12 mouse cellular contexts compared by ENCODE assay signal in the genomic region with DNA sequence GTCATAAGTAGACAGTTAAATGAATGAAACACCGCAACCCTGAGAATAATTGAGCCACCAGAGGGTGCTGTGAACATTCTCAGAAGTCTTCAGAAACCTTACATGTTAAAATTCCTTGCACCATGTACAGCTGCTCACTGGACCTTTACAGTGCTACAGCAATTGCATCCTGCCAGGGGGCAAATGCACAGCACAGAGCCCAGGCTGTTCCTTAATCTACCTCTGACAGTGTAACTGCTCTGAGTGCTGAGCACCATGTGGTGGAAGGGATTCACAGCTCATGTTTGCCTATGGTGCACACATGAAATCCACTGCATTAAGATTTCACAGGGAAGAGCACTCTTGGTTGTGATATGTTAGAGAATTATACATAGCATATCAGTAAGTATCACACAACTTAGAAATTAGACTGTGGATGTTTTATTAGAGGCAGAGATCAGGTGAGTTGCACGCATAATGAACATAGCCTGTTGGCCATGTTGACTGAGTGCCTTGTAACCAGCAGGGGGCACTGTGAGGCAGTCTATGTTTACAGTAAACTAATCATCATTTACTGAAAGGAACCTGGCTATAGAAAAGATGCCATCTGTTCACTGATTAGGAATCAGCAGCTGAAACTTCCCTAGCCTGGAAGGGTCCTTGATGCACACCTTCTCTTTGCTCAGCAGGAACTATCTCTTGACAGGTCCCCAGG.
A peak's percentile ranks its signal among the peaks of the same experiment; 100 is the strongest.
DNase-seq lines count a peak whose midpoint lies in the region; ATAC-seq and TF ChIP-seq lines count a peak whose summit lies in the region.
"Had no signal": no experiment of that assay in that cellular context is flagged by ENCODE, and none has a peak within 500 bp of the region (broad histone marks: within the 10 kb centered on the region; RNA-seq: fewer than 3 reads in every experiment).

No protein-coding gene starts in this region.

- H3K4me1 ChIP-seq in G1E (ENCODE audit: insufficient read depth, low read depth, low read length) = no peaks in the 10 kb centered on the region
- H3K4me1 ChIP-seq: heart, embryonic 10.5 days; limb, embryonic 12.5 days; midbrain, embryonic 15.5 days had no signal

- no peaks in the 10 kb centered on the region for H3K9me3 ChIP-seq in G1E (replicated peaks)
- H3K9me3 ChIP-seq: heart, embryonic 10.5 days; limb, embryonic 12.5 days; midbrain, embryonic 15.5 days had no signal

- no peak overlapping the region for H3K4me3 ChIP-seq in G1E (ENCODE audit: low read depth, low read length)
- H3K4me3 ChIP-seq: heart, embryonic 10.5 days; limb, embryonic 12.5 days; midbrain, embryonic 15.5 days had no signal

- peak; percentile 8 for DNase-seq in kidney, adult 18-20 months
- no peak for DNase-seq in kidney, adult 11 months
- DNase-seq in A20 (ENCODE audit: low read depth, low spot score) = peak; percentile 88
- no peak for DNase-seq in G1E (ENCODE audit: low spot score)
- DNase-seq in lung, postnatal 36 days = peak; percentile 59
- no peak for DNase-seq in Muller cell, postnatal 12 days (ENCODE audit: inconsistent ontology term)
- DNase-seq in neural tube, embryonic 10.5 days (ENCODE audit: extremely low spot score, low spot score) = no peak

- 0 out of 2 replicates have a peak, but pooled peaks cover 2% of the 10 kb centered on the region for H3K27me3 ChIP-seq in G1E (ENCODE audit: insufficient read depth, low read length)
- H3K27me3 ChIP-seq: limb, embryonic 12.5 days; midbrain, embryonic 15.5 days had no signal

- TF ChIP-seq CTCF in G1E (IDR thresholded peaks at IDR 0.05; ENCODE audit: low read depth, low read length) = peak; percentile 47; the same call in 1 of the 2 replicates

- ATAC-seq in G1E (ENCODE audit: extremely low read depth, insufficient number of reproducible peaks, low FRiP score, poor library complexity, severe bottlenecking) = no peak
- no peak for ATAC-seq in monocyte, adult 5-6 weeks (replicated peaks; ENCODE audit: insufficient number of reproducible peaks, low FRiP score, low TSS enrichment, poor library complexity, severe bottlenecking)
- ATAC-seq: forebrain, embryonic 14.5 days; midbrain, embryonic 15.5 days had no signal

- no peaks in the 10 kb centered on the region for H3K36me3 ChIP-seq in G1E (replicated peaks)
- H3K36me3 ChIP-seq: heart, embryonic 10.5 days; limb, embryonic 12.5 days; midbrain, embryonic 15.5 days had no signal

Comparison
In these comparisons a context has a peak if more than half of its experiments do, and no peak if none do; other contexts are left out.
1. DNase-seq: peak in kidney, adult 18-20 months (single experiment), A20 (single experiment) and lung, postnatal 36 days (single experiment); none in kidney, adult 11 months (single experiment), G1E (single experiment), Muller cell, postnatal 12 days (single experiment) and neural tube, embryonic 10.5 days (single experiment).